Mouse (Mus musculus) spleen, postnatal 36 days (tissue): ENCODE data around the gene Cdh13.

Experiments
- DNase-seq, 2 experiments: peaks; one replicate each; pipeline ENCODE4 v3.0.0; 2022; ENCODE audit warnings: low spot score in 2 of 2, mixed read lengths in 1 of 2

The Cdh13 gene

GRCm38 (mm10) chr8:118283600-118284111 is at the start of gene Cdh13:
TSS of gene Cdh13 (plus strand) at chr8:118283733.
- DNase-seq = no peak

GRCm38 (mm10) chr8:118235626-118236025 is 47.9 kb upstream of the Cdh13 start:
- no peak for DNase-seq

- DNase-seq = no peak
Measured at GRCm38 (mm10) chr8:118237150-118237620, 46.3 kb upstream of the Cdh13 start.

- DNase-seq = no peak
Measured at GRCm38 (mm10) chr8:118238156-118238555, 45.4 kb upstream of the Cdh13 start.

GRCm38 (mm10) chr8:118239186-118239585 is 44.3 kb upstream of the Cdh13 start:
- no peak for DNase-seq

DNA sequence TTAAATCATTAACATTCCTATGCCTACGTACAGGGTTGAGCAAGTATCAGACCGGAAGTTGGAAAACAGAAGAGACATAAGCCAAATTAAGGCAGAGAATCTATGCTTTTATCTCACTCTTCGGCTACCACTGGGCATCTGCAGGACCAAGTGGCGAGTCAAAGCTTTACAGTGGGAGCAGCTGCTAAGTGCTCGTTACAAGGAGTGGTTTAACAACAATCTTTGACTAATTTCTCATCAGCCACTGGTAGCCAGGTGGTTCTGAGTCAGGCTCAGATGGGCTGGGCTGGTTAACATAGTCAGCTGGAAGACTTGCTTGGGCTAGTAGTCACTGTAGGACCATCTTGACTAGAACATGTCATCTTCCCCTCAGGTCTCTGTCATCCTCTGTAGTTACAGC is 34.2 kb upstream of the Cdh13 start:
- DNase-seq = no peak

GRCm38 (mm10) chr8:118249923-118250322 is 33.6 kb upstream of the Cdh13 start:
- no peak for DNase-seq

DNA sequence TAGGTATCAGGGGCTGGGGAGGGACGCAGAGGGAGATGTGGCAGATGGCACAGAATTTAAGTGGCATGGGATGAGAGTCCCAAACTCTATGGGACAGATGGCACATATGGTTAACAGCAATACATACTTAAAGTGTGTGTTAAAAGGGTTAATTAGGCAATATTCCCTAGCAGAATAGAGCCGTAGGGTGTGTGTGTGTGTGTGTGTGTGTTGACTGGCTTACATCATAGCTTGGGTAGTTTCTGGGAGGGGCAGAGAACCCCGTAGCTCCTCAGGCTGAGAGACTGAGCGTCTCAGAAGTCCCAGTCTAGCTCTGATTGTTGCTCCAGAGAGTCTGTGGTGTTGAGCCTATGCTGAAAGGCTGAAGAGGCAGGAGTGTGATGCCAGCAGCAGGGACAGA is 20.4 kb upstream of the Cdh13 start:
- no peak for DNase-seq

DNA sequence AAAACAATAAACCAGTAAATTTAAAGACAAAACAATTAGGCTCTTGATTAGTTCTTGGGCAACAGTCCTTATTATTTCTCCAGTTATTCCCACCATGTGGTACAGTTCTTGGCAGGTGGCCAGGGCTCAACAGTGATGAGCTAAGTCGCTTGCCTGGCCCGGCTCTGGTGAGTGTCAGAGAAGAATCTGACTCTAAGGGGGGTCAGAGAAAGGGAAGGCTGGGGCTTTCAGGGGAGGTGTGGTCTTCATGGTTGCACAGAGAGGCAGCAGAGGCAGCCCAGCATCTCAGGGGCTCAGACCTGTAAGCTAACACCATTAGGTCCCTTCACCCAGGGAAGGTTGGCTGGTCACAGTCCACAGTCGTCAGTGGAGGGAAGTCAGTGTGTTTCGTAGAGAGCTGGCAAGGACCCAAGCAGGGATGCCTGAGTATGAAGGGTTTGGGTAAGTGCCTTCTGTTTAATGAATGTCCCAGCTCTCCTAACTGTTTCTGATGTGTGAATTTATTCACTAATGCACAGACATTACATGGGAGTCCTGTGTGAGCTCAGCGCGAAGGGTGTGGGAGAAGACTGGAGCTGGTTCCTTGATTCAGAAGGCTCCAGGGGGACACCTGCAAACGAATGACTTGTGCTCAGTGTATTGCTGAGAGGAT is 12.7 kb upstream of the Cdh13 start:
- DNase-seq = no peak

DNA sequence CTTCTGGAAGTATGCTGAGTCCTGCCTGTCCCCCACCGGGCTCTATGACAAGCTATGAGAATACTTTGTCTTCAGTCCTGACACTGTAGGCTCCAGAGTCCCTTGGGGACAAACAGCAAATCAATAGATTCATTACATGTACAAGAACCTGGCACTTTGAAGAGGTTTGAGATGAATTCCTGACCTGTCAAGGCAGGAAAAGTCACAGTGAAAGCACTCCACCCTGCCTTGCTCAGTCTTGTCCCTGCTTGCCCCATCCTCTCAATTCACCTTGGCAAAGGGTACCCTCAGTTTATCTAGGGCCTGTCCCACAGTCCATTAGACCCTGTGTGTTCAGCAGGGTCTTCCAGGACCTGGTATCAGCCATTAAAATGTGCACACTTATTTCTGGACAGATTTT is 11.0 kb upstream of the Cdh13 start:
- no peak for DNase-seq

GRCm38 (mm10) chr8:118274243-118274642 is 9.3 kb upstream of the Cdh13 start:
- DNase-seq = no peak

DNA sequence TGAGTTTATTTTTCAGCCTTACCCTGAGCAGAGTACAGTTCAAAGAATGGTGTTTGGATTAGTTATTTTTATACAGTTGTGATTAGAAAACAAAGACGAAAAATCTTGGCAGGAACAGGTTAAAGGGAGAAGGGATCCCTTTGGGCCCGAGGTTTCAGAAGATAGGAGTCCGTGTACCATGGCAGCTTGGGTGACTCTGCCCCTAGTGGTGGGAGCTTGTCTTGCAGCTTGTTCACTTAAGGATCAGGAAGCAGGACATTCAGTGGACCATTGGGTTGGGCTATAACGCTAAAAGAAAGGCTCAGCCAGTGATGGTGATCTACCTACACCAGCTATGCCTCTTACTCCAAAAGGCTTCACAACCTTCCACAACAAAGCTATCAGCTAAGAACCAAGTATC is 8.8 kb upstream of the Cdh13 start:
- no peak for DNase-seq

- DNase-seq = no peak
Measured at GRCm38 (mm10) chr8:118284112-118285029, 838 bp downstream of the Cdh13 start.

- DNase-seq = no peak
Measured at GRCm38 (mm10) chr8:118285596-118286281, 2.2 kb downstream of the Cdh13 start.

GRCm38 (mm10) chr8:118286282-118287180 is 3.0 kb downstream of the Cdh13 start:
- no peak for DNase-seq

DNA sequence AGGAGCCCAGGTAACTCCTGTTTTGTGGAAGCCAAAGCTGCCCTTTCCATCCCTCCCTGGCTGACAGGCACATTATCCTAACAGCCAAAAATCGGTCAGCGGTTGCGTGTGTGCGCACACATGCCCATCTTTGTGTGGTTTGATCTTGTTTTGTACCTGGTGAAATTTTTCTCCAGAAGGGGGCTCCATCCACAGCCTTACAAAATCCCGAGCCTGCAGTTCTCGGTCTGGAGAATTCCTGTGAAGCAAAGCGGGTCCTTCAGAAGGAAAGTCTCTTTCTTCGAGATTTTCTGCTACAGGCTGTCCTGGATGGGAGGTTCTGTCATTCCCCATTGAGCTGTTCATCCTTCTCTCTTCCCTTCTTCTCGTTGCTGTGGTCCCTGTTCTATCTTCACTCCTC is 4.0 kb downstream of the Cdh13 start:
- no peak for DNase-seq

DNA sequence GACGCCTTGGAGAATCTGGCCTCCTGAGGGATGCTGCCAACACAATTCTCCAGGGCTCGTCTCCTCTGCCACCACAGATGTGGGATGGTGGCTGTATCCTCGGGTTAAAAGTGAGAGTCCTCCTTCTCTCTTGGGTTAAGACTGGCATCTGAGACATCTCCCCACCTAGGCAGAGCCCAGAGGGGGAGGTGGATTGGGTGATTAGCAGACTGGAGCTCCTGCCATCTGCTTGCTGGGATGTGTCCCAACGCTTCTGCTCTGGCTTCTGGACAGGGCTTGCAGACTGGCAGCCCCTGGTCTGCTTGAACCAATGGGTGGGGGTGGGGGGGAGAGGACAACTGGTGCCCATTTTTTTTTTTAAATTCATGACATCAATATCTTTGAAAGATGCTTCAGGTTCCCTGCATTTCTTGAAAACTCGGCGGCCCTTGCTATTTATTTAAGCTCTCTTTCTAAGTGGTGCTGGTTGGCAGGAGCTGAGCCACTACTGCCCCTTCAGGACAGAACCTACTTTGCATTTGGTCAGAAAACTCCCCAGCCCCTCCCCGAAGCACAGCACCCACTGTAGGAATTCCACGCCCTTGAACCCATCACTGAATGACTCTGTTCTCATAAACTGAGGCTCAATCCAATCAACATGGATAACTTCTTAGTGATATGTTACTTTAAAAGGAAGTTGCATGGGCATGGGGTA is 4.9 kb downstream of the Cdh13 start:
- no peak for DNase-seq

GRCm38 (mm10) chr8:118289091-118289490 is 5.6 kb downstream of the Cdh13 start:
- no peak for DNase-seq

- DNase-seq = no peak
Measured at GRCm38 (mm10) chr8:118289525-118289924, 6.0 kb downstream of the Cdh13 start.

GRCm38 (mm10) chr8:118290266-118290665 is 6.7 kb downstream of the Cdh13 start:
- no peak for DNase-seq
